Mouse (Mus musculus) granulocyte monocyte progenitor cell, adult 5-6 weeks (primary cell): ENCODE measurements at regions not wholly inside any gene's neighbourhood (a gene's known extent, or its start where the extent isn't known, plus 50 kb on each side); places are given as distances from the start of the nearest gene placed in this dataset.

Source experiments
- ATAC-seq: replicated peaks from 2 replicates; pipeline ENCODE4 v1.8.0; 2016; ENCODE audit warnings: mild to moderate bottlenecking, moderate TSS enrichment, inconsistent platforms; ENCODE audit not compliant: poor library complexity, severe bottlenecking

GRCm38 (mm10) chr2:128296897-128297296, 171.1 kb downstream of the Bcl2l11 start:
- ATAC-seq = peak; percentile 78

DNA sequence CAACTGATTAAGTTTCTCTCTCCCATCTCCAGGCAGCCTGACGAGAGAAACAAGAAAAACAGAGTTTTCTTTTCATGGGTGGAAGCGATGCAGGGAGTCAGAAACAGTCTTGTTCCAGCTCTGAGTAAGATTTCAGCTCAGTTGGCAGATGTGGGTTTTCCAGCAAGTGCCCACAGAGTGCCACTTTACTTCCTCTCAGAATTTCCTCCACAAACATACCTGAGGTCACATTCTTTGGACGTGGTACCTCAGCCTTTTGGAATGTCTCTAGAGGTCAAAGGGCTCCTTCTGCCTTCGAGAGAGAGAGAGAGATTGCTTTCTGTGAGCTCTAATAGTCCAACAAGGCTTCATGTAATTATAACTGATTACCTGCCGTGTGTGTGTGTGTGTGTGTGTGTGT, 172.0 kb downstream of the Bcl2l11 start:
- ATAC-seq = no peak

DNA sequence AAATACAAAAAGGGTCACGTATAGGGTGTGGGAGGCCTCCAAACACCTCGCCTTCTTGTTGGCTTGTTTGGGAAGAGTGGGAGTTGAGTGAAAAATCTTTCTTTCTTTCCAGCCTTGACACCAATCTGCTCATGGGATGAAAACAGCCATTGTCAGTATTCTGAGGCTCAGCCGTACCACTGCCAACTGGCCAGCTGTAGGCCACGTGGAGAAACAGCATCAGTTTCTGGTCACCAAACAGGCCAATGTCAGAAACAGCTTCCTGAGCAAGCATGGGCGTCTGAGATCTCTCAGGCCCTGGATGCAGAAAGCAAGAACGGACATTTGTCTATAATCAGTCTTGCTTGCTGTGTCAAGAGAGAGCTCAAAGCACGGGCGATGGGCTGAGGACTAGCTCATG, 173.2 kb downstream of the Bcl2l11 start:
- ATAC-seq = no peak

DNA sequence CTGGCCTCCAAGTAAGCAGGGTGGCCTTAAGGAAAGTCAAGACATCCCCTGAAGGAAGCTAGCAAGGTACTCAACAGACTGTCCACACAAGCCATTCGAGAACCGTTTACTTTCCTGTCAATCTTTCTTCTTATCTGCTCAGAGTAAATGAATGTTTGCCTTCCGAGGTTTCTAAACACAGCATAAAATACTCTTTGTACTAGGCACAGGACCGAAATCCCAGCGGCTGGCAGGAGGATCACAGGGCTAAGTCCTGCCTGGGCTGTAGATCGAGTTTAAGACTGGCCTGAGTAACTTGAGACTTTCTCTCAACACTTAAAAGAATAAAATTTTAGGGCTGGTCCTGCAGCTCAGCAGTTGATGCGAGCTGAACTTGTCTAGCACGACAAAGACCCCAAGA, 175.9 kb downstream of the Bcl2l11 start:
- no peak for ATAC-seq

DNA sequence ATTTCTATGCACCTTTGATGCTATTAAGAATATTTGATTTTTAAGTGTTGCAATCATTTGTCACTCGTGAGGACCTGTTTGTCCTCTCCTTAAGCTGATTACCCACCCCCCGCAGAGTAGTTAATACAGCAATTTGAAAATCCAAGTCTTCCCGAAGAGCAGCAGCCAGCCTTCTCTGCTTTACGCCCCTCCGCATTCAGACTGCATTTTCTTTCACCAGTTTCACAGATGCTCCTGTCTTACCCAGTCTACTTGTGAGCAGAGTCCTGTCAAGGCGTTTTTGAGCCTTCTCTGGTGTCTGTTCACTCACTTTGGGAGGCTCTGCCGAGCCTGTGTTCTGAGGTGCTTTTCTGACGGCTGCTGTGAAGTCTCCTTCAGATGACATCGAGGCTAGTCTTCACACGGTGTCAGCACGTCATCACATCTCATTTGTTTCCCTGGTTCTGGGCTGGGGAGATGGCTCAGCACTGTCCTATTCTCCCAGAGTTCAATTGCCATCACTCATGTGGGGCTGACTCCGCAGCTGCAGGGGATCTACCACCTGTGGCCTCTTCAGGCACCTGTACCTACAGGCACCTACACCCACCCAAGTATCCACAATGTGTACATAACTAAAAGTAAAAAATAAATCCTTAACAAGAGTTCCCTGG, 178.3 kb downstream of the Bcl2l11 start:
- no peak for ATAC-seq

GRCm38 (mm10) chr2:128306693-128307092, 180.9 kb downstream of the Bcl2l11 start:
- ATAC-seq = no peak

GRCm38 (mm10) chr2:128309541-128310030, 183.7 kb downstream of the Bcl2l11 start:
- ATAC-seq = no peak

- ATAC-seq = no peak
These were observed 184.2 kb downstream of the Bcl2l11 start for GRCm38 (mm10) chr2:128310081-128310480.

DNA sequence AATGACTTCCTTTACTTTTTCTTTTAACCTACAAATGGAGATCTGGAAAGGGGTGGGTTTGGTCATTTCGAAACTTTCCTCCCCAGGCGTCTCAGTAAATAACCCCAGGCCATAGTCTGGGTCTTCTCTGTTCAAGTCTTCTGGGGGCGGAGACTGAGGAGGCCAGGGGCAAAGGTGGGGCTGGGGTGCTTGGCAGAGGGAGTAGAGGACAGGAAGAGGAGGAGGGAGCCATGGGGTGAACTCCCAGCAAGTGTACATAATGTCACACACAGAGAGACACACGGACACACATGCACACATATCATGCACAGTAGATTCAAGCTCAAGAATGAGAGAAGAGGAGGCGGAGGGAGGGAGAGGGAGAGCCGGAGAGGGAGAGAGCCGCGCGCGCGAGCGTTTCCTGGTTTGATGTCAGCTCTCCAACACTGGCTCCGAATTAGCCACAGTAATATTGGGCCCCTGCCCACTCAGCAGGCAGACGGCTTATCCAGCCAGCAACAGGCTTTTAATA, 186.3 kb downstream of the Bcl2l11 start:
- peak; percentile 94 for ATAC-seq

DNA sequence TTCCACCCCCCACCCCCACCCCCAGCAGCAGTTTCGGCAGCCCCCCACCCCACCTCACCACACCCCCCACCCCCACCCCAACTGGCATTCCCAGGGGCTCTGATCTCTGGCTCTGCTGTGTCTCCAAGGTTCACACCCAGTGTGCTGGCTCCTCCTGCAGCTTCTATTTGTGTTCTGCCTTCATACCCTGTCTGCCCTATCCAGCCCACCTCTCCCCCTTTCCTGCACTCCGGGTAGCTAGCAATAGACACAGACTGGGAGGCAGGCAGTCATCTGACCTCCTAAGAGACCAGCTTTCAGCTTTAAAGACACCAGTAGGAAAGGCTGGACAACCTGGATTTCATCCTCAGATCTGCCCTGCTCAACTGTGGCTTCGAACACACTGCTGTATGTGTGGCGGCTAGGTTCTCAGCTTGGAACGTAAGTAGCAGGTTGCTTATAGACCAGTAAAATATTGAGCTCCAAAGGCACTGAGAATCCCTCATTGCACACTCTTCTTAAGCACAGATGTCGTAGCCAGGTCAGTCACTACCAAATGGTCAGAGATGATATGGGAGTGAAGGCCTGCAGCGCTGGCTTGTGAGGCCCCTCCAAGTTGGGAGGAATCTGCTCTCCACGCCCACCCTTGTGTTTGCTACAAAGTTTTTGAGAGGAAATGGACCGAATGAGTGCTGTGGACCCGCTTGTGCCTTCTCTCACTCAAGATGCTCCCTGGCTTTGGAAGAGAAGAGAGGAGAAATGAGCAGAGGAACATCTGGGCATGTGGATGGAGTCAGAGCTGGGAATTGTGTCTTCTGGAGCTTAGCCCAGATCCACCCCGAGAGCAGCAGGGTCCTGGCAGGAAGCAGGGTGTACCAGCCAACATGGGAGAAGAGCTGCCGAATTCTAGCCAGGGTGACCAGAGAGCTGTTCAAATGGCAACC, 187.1 kb downstream of the Bcl2l11 start:
- ATAC-seq = no peak

- no peak for ATAC-seq
These were observed 187.7 kb downstream of the Bcl2l11 start for GRCm38 (mm10) chr2:128313582-128313918.

DNA sequence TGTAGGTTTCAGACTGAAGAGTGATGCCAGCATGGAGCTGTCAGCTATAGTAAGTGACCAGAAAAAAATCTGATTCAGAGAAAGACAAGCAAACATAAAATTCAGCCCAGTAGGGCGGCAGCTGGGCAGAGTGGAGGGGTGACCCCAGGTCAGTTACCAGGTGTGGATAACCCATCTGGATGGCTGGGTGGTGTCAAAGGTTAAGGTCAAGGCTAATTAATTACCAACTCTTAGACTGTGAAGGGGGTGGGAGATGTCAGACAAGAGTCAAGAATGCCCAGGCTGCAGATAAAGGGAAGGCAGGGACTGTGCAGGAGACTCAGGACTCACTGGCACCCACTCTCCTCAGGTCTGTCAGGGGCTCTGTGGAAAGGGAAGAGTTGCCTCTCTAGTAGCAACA, 188.1 kb downstream of the Bcl2l11 start:
- no peak for ATAC-seq

- no peak for ATAC-seq
These were observed 190.7 kb downstream of the Bcl2l11 start for GRCm38 (mm10) chr2:128316516-128316915.

GRCm38 (mm10) chr2:128318266-128318665, 192.4 kb downstream of the Bcl2l11 start:
- ATAC-seq = peak; percentile 65

DNA sequence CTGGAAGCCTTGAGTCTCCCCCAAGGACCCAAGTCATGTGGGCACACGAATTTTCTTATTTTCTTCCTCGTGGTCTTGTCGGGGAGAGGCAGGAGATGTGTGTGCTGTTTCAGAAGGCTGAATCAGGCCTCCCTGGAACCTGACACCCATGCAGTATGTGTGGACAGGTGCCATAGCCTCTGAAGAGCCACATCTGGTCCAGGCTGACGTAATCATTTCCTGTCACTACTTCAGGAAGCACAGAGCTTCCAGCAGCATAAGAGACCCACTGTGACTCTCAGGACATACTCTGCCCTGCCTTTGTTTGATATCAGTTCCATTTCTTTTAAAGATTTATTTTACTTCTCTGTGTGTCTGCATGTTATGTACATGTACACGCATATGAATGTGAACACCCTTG, 193.1 kb downstream of the Bcl2l11 start:
- ATAC-seq = peak; percentile 59

DNA sequence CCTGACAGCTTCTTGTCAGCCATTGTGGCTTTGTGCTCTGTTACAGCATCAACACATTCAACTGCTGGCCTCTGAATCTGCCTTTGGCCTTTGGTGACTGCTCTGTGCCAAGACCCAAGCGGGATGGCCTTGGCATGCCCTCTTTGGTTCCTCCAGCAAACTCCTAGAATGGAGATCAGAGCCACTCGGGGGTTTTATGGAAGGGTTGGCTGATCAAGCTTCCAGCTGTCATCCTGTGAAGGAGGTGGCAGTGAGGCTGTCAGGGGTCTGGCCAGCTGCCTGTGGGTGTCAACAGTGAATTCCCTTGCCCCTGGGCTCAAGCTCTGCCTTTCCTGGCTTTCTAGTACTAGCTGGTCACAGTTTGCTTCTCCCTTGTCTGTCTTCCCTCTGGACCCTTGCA, 195.6 kb downstream of the Bcl2l11 start:
- ATAC-seq = no peak

- peak; percentile 25 for ATAC-seq
These were observed 198.6 kb downstream of the Bcl2l11 start for GRCm38 (mm10) chr2:128324256-128325096.

DNA sequence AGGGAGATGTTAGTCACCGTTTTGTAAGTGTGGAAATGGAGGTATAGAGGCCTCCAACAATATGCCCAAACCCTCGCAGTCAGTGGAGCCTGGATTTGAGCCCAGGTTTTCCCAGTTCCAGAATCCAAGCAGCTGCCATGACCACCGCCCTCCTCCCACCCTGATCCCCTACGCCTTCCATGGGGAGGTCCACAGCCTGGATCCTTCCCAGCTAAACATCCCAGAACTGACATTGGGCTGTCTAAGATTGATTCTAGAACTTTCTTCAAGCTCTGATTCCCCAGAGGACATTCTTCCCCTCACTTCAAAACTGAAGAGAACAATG, 199.2 kb downstream of the Bcl2l11 start:
- no peak for ATAC-seq

- ATAC-seq = no peak
These were observed 199.6 kb downstream of the Bcl2l11 start for GRCm38 (mm10) chr2:128325456-128325855.

DNA sequence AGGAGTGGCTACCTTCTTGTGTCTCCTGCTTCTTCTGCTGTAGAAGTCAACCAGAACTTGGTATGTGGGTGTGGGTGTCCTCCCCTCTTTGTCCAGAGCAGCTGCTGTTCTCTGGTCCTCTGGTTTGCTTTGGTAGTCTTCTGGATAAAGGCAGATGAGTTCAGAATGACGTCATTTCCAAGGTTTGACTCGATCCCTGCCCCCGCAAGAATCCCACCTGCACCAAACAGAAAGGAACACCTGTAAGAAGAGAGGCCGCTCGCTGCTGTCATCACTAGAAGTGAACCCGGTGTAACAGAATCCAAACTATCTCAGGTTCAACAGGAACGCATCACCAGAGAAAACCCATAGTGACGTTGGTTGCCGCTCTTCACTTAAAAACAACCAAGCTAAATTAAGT, 205.0 kb downstream of the Bcl2l11 start:
- ATAC-seq = no peak

GRCm38 (mm10) chr2:128331275-128331674, 205.4 kb downstream of the Bcl2l11 start:
- ATAC-seq = no peak
